Mouse (Mus musculus) megakaryocyte, adult 5-6 weeks (primary cell): ENCODE results near the gene Chrnb4. TPM values are rescaled to one million over a fixed set of nuclear protein-coding genes. Genes with fewer than 3 reads are reported as not detected.
A peak's percentile ranks its signal among the peaks of the same experiment; 100 is the strongest.

ENCODE experiments used
- ATAC-seq: 2 replicates; pipeline ENCODE4 v1.8.0; 2016; ENCODE audit warnings: mild to moderate bottlenecking, inconsistent platforms; ENCODE audit not compliant: poor library complexity, severe bottlenecking
- total RNA-seq, 2 experiments: library from RNA; stranded (forward) in 1 of 2; stranded (reverse) in 1 of 2; fragments of 153-499, 151-499 nt in 1 of 2; fragments of 221-1000, 200-1000 nt in 1 of 2; gene quantifications; 2 replicates each; pipeline versions ENCODE4 v1.2.3 to v1.2.4; 2015 to 2017

The Chrnb4 gene
- total RNA-seq, 2 experiments from 2014 or later, result 0.04 TPM; not detected in 1

DNA sequence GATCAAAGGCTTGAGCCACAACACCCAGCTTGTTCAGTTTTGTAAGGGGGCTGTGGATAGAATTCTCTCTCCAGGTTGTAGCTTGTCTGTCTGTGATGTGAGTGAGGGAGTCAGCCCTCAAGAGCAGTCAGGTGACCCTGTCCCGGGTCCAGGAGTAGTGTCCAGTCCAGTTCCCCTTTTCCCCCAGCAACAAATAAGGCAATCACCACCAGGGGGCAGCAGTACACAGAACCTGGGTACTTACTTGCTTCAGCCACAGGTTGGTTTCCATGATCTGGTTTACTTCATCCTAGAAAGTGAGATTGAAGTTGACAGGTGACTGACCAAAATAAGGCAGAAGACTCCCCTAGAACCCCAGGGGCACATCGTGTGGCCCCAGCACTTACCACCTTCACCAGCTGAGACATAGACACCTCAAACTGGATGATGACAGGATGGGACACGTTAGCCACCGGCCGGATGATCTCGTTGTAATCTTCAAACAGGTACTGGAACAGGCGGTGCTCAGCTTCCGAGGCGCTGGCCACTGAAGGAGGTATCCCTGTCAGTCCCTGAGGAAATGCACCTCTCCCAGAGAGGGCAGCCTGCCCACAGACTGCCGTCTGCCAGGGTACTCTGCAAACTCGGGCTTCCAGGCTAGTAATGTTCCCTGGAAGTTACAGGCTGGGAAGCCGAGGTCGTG is 24.5 kb downstream of the Chrnb4 start:
- peak; percentile 89 for ATAC-seq

DNA sequence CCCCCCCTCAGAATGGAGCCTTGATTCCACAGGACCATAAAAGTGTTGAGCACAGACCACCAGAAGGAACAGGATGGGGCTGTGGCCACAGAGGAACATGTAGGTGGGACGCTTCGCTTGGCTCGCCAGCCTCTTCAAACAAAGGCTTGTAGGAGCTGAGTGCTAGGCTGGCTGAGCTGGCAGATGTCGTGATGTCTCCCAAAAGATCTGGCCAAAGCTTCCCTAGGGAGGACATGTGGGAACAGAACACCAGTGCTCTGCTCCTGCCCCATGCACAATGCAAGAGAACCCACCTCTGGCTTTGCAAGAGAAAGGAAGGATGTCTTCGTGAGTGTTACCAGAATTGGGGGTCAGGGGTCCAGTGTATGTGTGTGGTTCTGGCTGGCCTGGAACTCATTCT is 25.3 kb downstream of the Chrnb4 start:
- ATAC-seq, result no peak

DNA sequence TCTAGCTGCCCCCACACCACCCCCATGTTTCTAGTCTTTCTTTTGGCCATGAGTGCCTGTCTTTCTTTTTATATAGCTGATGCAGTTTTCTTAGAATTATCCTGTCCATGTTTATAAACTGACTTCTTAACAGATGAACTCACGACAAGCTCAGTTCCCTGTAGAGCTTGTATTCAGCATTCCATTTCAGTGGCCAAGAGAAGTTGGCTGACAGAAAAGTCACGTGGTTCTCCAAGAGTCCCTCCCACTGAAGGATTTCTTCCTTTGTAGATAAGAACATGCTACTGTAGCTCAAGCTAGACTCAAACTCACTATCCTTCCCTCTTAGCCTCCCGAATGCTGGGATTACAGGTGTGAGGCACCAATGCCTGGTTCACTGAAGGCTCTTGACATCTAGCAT is 31.7 kb downstream of the Chrnb4 start:
- ATAC-seq, result no peak

DNA sequence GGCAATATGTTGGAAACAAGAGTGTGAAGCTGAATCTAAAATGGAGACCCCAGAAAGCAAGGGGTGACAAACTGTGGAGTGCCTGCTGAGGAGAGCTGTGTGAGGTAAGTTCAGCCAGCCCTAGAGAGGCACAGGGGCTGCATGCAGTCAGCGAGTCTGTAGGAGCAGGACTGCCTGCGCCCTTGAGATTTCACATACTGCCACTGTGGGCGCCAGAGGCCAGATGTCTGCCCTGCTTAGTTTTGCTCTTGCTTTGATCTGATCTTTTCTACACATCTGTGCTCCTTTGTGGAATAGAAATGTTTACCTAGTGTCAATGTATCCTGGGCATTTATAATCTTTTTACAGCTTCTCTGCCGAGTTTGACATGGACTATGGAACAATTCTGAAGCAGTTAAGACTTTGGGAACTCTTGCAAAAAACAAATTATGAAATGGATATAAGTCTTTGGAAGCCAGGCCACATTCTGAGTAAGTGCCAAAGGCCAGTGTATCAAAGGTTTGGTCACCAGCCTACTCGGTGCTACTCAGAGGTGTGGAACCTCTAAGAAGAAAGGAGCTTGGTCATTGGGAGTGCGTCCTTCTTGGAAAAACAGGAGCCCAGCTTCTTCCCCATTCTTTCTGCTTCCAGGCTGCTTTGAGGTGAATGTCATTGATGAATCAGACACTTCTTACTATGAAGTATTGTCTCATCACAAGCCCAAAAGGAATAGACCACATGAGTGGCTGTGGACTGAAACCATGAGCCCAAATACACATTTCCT is 37.8 kb downstream of the Chrnb4 start:
- no peak for ATAC-seq

DNA sequence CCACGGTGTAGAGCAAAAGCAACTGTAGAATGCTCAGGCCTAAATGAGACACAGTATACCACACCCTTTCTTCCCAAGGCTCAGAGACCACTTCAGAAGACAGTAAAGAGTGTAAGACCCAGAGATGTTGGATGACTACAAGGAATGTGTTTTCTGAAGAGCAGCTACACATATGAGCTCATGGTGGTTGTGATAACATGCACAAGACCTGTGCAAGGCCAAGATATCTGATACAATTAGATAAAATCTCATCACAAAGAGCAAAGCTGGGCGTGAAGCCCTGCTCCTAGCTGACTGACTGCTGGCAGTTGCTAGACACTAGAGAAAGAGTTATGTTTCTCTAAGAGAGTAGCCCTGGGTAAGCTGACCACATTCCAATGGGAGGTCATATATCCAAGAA is 38.9 kb downstream of the Chrnb4 start:
- ATAC-seq, result no peak

DNA sequence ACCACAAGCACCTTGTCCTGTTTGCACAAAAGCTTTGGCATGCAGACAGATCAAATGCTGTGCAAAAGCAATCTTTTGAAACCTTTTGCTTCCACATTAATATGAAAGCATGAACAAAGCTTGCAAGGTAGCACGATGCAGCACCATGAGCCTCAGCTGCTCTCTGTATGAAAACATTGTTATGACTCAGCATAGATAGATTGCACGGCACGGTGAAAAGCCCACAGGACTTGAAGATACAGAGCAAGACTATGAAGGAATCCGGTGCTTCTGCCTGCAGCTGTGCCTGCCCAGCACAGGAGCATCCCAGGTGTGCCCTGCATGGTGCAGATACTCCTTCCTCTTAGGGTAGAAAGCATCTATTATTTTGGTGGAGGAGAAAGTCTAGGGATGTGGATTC is 45.0 kb downstream of the Chrnb4 start:
- ATAC-seq, result no peak

DNA sequence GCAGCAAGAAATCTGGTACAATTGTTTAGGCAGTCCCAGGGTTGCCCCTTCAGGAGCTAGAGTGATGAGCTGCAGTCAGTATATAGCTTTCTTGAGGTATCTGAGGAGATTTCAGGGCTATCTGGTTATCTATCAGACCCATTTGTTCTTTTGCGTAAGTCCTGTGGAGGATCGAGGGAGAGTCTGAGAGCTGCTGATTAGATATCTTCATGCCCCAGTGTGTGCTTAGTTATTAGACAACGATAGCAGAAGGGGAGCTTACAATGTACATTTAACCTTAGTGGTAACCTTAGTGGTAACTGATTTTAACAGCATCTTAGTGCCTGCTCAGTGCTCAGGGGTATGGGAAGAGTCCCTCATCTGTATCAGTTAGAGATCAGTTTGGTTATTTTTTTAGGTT is 52.9 kb downstream of the Chrnb4 start:
- no peak for ATAC-seq

DNA sequence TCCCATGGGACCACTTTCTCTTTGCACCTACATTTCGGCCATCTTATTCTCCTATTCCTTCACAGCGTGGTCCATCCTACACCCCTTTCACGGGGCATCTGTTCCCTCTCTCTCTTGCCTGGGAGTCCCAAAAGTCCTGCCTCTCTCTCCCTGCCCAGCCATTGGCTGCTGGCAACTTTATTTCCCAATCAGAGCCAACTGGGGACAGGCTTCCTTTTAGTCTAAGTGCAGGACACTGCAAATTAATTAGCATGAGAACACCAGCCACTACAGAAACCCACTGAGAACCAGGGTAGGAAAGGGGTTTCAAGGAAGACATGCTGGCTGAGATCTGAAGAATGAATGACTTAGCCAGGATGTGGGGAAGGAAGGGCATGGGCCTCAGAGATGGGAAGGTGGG is 54.2 kb downstream of the Chrnb4 start:
- no peak for ATAC-seq

DNA sequence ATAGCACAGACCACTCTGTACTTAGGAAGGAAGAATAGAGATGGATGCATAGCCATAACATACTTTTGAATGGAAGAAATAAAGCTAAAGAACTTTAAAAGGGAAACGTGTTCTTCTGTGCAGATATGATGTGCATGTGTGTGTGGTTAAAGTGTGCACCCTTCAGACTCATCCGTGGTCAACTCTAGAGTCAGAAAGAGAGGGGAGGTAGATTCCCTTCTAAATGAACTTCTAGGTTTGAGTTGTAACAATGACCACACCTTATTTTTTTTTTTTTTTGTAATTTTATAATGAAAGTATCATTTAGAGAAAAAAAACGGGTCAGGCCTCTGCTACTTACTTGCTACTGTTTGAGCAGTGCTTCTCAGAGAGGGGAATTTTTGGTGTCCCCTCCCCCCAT is 58.2 kb downstream of the Chrnb4 start:
- no peak for ATAC-seq

DNA sequence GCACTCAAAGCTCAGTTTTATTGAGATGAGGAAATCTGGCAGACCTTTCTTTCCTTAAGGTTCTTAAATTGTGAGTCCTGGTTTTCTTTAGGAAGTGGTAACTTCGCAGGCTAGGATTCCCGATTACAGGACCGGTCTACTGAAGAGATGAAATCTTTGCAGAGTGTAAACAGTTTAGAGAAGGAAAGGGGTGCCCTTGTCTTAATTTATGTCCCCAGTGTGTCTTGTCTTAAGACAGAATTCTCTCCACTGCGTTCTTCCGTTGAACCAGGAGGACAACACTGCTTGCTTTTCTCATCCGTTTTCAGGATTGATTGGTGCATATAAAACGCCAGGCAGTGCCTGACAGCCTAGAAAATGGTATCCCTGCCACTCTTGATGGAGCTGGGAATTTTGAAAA is 66.2 kb downstream of the Chrnb4 start:
- no peak for ATAC-seq

DNA sequence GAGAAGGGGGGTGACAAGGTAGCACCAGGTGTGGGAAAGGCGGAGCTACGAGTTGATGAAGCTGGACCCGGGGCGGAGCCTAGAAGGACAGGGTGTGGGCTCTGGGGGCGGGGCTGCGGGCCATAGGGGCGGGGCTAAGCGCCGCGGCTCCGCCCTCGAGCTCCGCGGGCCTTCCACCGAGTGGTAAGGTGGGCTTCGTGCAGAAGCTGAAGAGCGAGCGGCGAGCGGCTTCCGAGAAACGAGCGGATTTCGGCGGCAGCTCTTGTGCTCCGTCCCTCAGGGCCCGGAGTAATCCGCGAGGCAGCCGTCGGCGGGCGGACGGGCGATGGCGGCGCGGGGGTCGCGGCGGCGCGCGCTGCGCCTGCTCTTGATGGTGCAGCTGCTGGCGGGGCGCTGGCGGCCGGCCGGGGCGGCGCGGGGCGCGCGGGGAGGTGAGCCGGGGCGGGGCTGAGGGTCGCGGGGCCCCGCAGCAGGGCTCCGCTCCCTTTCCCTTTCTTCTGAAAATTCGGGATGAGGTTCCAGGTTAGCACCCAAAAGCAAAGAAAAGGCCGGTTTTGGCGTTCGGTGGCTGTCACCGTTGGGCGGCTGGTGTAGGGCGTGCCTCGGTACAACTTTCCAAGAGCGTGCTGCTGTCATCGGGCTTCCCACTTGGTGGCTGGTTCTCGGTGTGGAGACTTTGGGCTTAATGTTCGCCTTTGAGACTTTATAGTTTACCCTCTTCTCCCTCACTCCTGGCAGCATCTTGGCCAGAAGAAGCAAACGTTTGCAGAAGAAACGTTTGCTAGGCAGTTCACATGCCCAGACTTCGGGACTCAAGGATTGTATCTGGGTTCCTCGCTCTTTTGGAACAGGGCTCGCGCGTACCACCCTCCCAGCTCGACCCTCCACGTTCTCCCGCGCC is 67.0 kb downstream of the Chrnb4 start:
- no peak for ATAC-seq

DNA sequence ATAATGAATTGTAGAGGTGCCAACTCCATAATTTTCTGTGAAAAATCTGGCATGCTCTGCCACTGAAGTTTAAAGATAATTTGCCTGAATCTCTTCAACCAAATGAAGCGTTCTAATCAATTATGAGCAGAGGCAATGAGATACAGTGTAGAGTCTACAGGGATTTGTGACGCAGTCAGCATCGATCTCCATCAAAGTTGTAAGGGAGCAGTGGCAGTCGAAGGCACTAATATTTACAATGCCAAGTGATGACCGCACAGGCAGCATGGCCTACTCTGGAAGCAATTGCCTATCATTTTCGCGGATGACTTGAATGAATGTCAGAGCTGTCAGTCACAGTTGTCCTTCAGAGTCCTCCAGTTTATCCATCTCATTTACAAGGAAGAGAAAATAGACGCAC is 67.9 kb downstream of the Chrnb4 start, which contains the start of gene Chrna5:
Gene Chrna5 (plus strand): TSS at position 207 of the 400 bp plus-strand sequence.
- ATAC-seq, result no peak

Other genes with a start within 250 kb of the Chrnb4 start
- 44.2 and 47.9 TPM in 2 replicates for gene Ireb2, start 185.0 kb downstream of the Chrnb4 start, total RNA-seq (2015)
- gene Ireb2, start 185.0 kb downstream of the Chrnb4 start, total RNA-seq (2017), result 37.6 and 41.2 TPM in 2 replicates
- 0.07 and 0.09 TPM in 2 replicates for gene Hykk, start 131.5 kb downstream of the Chrnb4 start, total RNA-seq (2015)
- 0.12 and 0.22 TPM in 2 replicates for gene Hykk, start 131.5 kb downstream of the Chrnb4 start, total RNA-seq (2017)
- 291 and 300 TPM in 2 replicates for gene Psma4, start 98.0 kb downstream of the Chrnb4 start, total RNA-seq (2015)
- gene Psma4, start 98.0 kb downstream of the Chrnb4 start, total RNA-seq (2017), result 323 and 387 TPM in 2 replicates
- gene AY074887, start 97.8 kb downstream of the Chrnb4 start, total RNA-seq (2015), result not detected in 2 replicates
- gene AY074887, start 97.8 kb downstream of the Chrnb4 start, total RNA-seq (2017), result 0.65 TPM in 1 of 2 replicates, not detected in the other
- not detected in 2 replicates for gene Chrna5, start 67.9 kb downstream of the Chrnb4 start, total RNA-seq (2015)
- gene Chrna5, start 67.9 kb downstream of the Chrnb4 start, total RNA-seq (2017), result not detected in 2 replicates
- not detected in 2 replicates for gene Chrna3, start 22.2 kb downstream of the Chrnb4 start, total RNA-seq (2015)
- gene Chrna3, start 22.2 kb downstream of the Chrnb4 start, total RNA-seq (2017), result not detected in 2 replicates
- gene Ube2q2, start 100.1 kb upstream of the Chrnb4 start, total RNA-seq (2015), result 31.9 and 33.6 TPM in 2 replicates
- gene Ube2q2, start 100.1 kb upstream of the Chrnb4 start, total RNA-seq (2017), result 35.5 and 43.4 TPM in 2 replicates
- gene Fbxo22, start 160.1 kb upstream of the Chrnb4 start, total RNA-seq (2015), result 42.4 and 44.7 TPM in 2 replicates
- gene Fbxo22, start 160.1 kb upstream of the Chrnb4 start, total RNA-seq (2017), result 41.0 and 49.4 TPM in 2 replicates